29 mouse cellular contexts compared by ENCODE assay signal in the genomic region with DNA sequence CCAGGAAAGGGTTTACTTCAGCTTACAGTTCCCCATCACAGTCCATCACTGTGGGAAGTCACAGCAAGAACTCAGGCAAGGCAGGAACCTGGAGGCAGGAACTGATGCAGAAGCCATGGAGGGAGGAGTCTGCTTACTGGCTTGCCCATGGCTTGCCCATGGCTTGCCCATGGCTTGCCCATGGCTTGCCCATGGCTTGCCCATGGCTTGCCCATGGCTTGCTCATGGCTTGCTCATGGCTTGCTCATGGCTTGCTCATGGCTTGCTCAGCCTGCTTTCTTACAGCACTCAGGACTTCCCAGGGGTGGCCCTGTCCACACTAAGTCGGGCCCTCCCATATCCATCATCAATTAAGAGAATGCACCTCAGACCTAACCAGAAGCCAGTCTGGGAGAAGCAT. TPM values are rescaled to one million over a fixed set of nuclear protein-coding genes. Genes with fewer than 3 reads are reported as not detected.
DNase-seq lines count a peak whose midpoint lies in the region; ATAC-seq and TF ChIP-seq lines count a peak whose summit lies in the region.
"Had no signal": no experiment of that assay in that cellular context is flagged by ENCODE, and none has a peak within 500 bp of the region (broad histone marks: within the 10 kb centered on the region; RNA-seq: fewer than 3 reads in every experiment).

No protein-coding gene starts in this region.

- no peaks in the 10 kb centered on the region for H3K9me3 ChIP-seq in intestine, embryonic 15.5 days
- H3K9me3 ChIP-seq in intestine, postnatal 0 days (ENCODE audit: control insufficient read depth): no peaks in the 10 kb centered on the region
- 0 out of 2 replicates have a peak, but pooled peaks cover 6% of the 10 kb centered on the region for H3K9me3 ChIP-seq in liver, embryonic 12.5 days (replicated peaks)
- H3K9me3 ChIP-seq in liver, embryonic 11.5 days (ENCODE audit: control insufficient read depth, low read length): no peaks in the 10 kb centered on the region; the same call in 1 of the 2 replicates
- peaks cover 5% of the 10 kb centered on the region for H3K9me3 ChIP-seq in stomach, embryonic 16.5 days (replicated peaks; ENCODE audit: control insufficient read depth, low read length)
- H3K9me3 ChIP-seq: heart, embryonic 15.5 days; hindbrain, embryonic 12.5 days; limb, embryonic 15.5 days; midbrain, embryonic 15.5 days; neural tube, embryonic 15.5 days had no signal

- no peak for TF ChIP-seq CTCF in intestine, postnatal 0 days (IDR thresholded peaks at IDR 0.05; ENCODE audit: low read depth)
- no peak for TF ChIP-seq CTCF in embryonic fibroblast, embryonic 13.5 days (IDR thresholded peaks at IDR 0.05; ENCODE audit: borderline replicate concordance, insufficient read depth, low read length)

- no peaks in the 10 kb centered on the region for H3K36me3 ChIP-seq in intestine, embryonic 15.5 days
- H3K36me3 ChIP-seq in intestine, postnatal 0 days (ENCODE audit: control insufficient read depth, insufficient read depth): 0 out of 2 replicates have a peak, but pooled peaks cover 4% of the 10 kb centered on the region
- H3K36me3 ChIP-seq in liver, embryonic 12.5 days: peaks cover 7% of the 10 kb centered on the region; the same call in 1 of the 2 replicates
- H3K36me3 ChIP-seq in liver, embryonic 11.5 days (ENCODE audit: control insufficient read depth, insufficient read depth, low read length): no peaks in the 10 kb centered on the region
- H3K36me3 ChIP-seq in stomach, embryonic 16.5 days (ENCODE audit: control insufficient read depth, insufficient read depth, low read length): 0 out of 2 replicates have a peak, but pooled peaks cover 4% of the 10 kb centered on the region
- H3K36me3 ChIP-seq: heart, embryonic 15.5 days; hindbrain, embryonic 12.5 days; limb, embryonic 15.5 days; midbrain, embryonic 15.5 days; neural tube, embryonic 15.5 days had no signal

- no peak overlapping the region for H3K4me3 ChIP-seq in intestine, embryonic 15.5 days (replicated peaks)
- H3K4me3 ChIP-seq in intestine, postnatal 0 days (ENCODE audit: low read depth, low read length): no peak overlapping the region
- H3K4me3 ChIP-seq in liver, embryonic 12.5 days: no peak overlapping the region
- H3K4me3 ChIP-seq in liver, embryonic 11.5 days (ENCODE audit: low read depth, low read length): no peak overlapping the region
- H3K4me3 ChIP-seq in embryonic fibroblast, embryonic 13.5 days (ENCODE audit: insufficient read depth, low read length): no peak overlapping the region
- H3K4me3 ChIP-seq in stomach, embryonic 16.5 days (replicated peaks; ENCODE audit: low read length): no peak overlapping the region
- H3K4me3 ChIP-seq: forebrain, embryonic 12.5 days; heart, embryonic 15.5 days; hindbrain, embryonic 12.5 days; layer of hippocampus, adult 2 months; left cerebral cortex, adult 2 months; limb, embryonic 15.5 days; midbrain, embryonic 15.5 days; neural tube, embryonic 15.5 days had no signal

- no peak for ATAC-seq in intestine, embryonic 15.5 days
- no peak for ATAC-seq in intestine, postnatal 0 days
- ATAC-seq in liver, embryonic 12.5 days: no peak
- ATAC-seq in liver, embryonic 11.5 days (replicated peaks; ENCODE audit: low FRiP score): no peak
- ATAC-seq in stomach, embryonic 16.5 days (ENCODE audit: insufficient read depth, low FRiP score): no peak
- ATAC-seq: CD4-positive, CD25-positive, alpha-beta regulatory T cell, adult 4 months; forebrain, postnatal 0 days; hindbrain, postnatal 0 days; midbrain, embryonic 15.5 days had no signal

- no peak for TF ChIP-seq POLR2A in embryonic fibroblast, embryonic 13.5 days (IDR thresholded peaks at IDR 0.05; ENCODE audit: low read depth, low read length)

- H3K4me1 ChIP-seq in intestine, embryonic 15.5 days (replicated peaks): 0 out of 2 replicates have a peak, but pooled peaks cover 7% of the 10 kb centered on the region
- H3K4me1 ChIP-seq in intestine, postnatal 0 days (replicated peaks; ENCODE audit: control insufficient read depth, insufficient read depth, low read length): no peaks in the 10 kb centered on the region
- peaks cover 69% of the 10 kb centered on the region for H3K4me1 ChIP-seq in liver, embryonic 12.5 days
- peaks cover 39% of the 10 kb centered on the region for H3K4me1 ChIP-seq in liver, embryonic 11.5 days (replicated peaks; ENCODE audit: control insufficient read depth, insufficient read depth, low read length)
- no peaks in the 10 kb centered on the region for H3K4me1 ChIP-seq in embryonic fibroblast, embryonic 13.5 days (ENCODE audit: control insufficient read depth, insufficient read depth, low read length)
- peaks cover 15% of the 10 kb centered on the region; the same call in 1 of the 2 replicates for H3K4me1 ChIP-seq in stomach, embryonic 16.5 days (ENCODE audit: control insufficient read depth, insufficient read depth, low read length)

- H3K9ac ChIP-seq in intestine, embryonic 15.5 days: no peak overlapping the region
- no peak overlapping the region for H3K9ac ChIP-seq in intestine, postnatal 0 days (ENCODE audit: low read depth, low read length)
- no peak overlapping the region for H3K9ac ChIP-seq in liver, embryonic 12.5 days
- no peak overlapping the region for H3K9ac ChIP-seq in liver, embryonic 11.5 days (ENCODE audit: low read depth, low read length)
- no peak overlapping the region for H3K9ac ChIP-seq in stomach, embryonic 16.5 days (ENCODE audit: low read length)
- H3K9ac ChIP-seq: forebrain, embryonic 12.5 days; forebrain, postnatal 0 days; heart, embryonic 15.5 days; hindbrain, embryonic 12.5 days; limb, embryonic 15.5 days; midbrain, embryonic 15.5 days; neural tube, embryonic 15.5 days had no signal

- 86% methylated on average over 1 of the region's 1 CpGs for WGBS in intestine, embryonic 15.5 days
- WGBS in intestine, postnatal 0 days: 84% methylated on average over 1 of the region's 1 CpGs
- WGBS in liver, embryonic 12.5 days (ENCODE audit: insufficient replicate concordance): 96% methylated on average over 1 of the region's 1 CpGs
- WGBS in liver, embryonic 11.5 days: 94% methylated on average over 1 of the region's 1 CpGs
- WGBS in stomach, embryonic 16.5 days: 100% methylated on average over 1 of the region's 1 CpGs

- intact Hi-C loops in heart, postnatal 10 days (cut with DNase I): no loop called here

- no peaks in the 10 kb centered on the region for H3K27me3 ChIP-seq in intestine, embryonic 15.5 days (replicated peaks)
- no peaks in the 10 kb centered on the region for H3K27me3 ChIP-seq in intestine, postnatal 0 days (replicated peaks; ENCODE audit: control insufficient read depth, insufficient read depth, low read length)
- no peaks in the 10 kb centered on the region for H3K27me3 ChIP-seq in liver, embryonic 12.5 days (replicated peaks)
- H3K27me3 ChIP-seq in liver, embryonic 11.5 days (replicated peaks; ENCODE audit: control insufficient read depth, insufficient read depth, low read length): no peaks in the 10 kb centered on the region
- H3K27me3 ChIP-seq in stomach, embryonic 16.5 days (ENCODE audit: control insufficient read depth, insufficient read depth, low read length): no peaks in the 10 kb centered on the region
- H3K27me3 ChIP-seq: forebrain, embryonic 12.5 days; heart, embryonic 15.5 days; hindbrain, embryonic 12.5 days; limb, embryonic 15.5 days; midbrain, embryonic 15.5 days; neural tube, embryonic 15.5 days had no signal

- H3K4me2 ChIP-seq in intestine, embryonic 15.5 days (replicated peaks): no peak overlapping the region
- H3K4me2 ChIP-seq in intestine, postnatal 0 days (replicated peaks; ENCODE audit: low read depth): no peak overlapping the region
- no peak overlapping the region for H3K4me2 ChIP-seq in liver, embryonic 12.5 days
- no peak overlapping the region for H3K4me2 ChIP-seq in liver, embryonic 11.5 days
- no peak overlapping the region for H3K4me2 ChIP-seq in stomach, embryonic 16.5 days (ENCODE audit: low read depth, low read length)
- H3K4me2 ChIP-seq: forebrain, embryonic 12.5 days; heart, embryonic 15.5 days; hindbrain, embryonic 12.5 days; limb, embryonic 15.5 days; midbrain, embryonic 15.5 days; neural tube, embryonic 15.5 days had no signal

- H3K27ac ChIP-seq in intestine, embryonic 15.5 days: peak overlapping the region; percentile 29; the same call in 1 of the 2 replicates
- no peak overlapping the region for H3K27ac ChIP-seq in intestine, postnatal 0 days (ENCODE audit: low read depth, low read length)
- H3K27ac ChIP-seq in liver, embryonic 12.5 days: peak overlapping the region; percentile 14; the same call in 1 of the 2 replicates
- no peak overlapping the region for H3K27ac ChIP-seq in liver, embryonic 11.5 days (ENCODE audit: low read depth, low read length)
- 0 out of 2 replicates have a peak overlapping the region, but pooled peaks have one; percentile 36 for H3K27ac ChIP-seq in embryonic fibroblast, embryonic 13.5 days (ENCODE audit: insufficient read depth, low read length)
- H3K27ac ChIP-seq in stomach, embryonic 16.5 days (ENCODE audit: low read length): peak overlapping the region; percentile 70; the same call in 1 of the 2 replicates
- H3K27ac ChIP-seq: forebrain, embryonic 12.5 days; heart, embryonic 15.5 days; hindbrain, embryonic 12.5 days; hindbrain, postnatal 0 days; layer of hippocampus, adult 2 months; left cerebral cortex, adult 2 months; macrophage; midbrain, embryonic 15.5 days had no signal

- no peak for DNase-seq in liver, embryonic 11.5 days (ENCODE audit: low spot score)
- no peak for DNase-seq in heart, postnatal 10 days
- DNase-seq: adrenal gland, postnatal 25 days; cerebellum, adult 11-12 months; cerebellum, adult 9-11 months; forebrain, postnatal 0 days; heart, postnatal 36 days; lung, adult 2 months; lung, postnatal 10 days; retina, postnatal 1 day; right cerebral cortex, postnatal 14 days; thymus, adult 2 months; thymus, postnatal 4 days had no signal

RNA-seq across cellular contexts. Expression of gene St3gal3, which starts 58.1 kb away (rescaled TPM):
- polyA plus RNA-seq in intestine, embryonic 15.5 days (2015; fragmentation: Nextera tagmentation; extraction: Ambion mirVana): 7.5 and 8.2 TPM in 2 replicates
- 15.6 and 15.7 TPM in 2 replicates for polyA plus RNA-seq in intestine, postnatal 0 days (2015; fragmentation: Nextera tagmentation; extraction: Ambion mirVana)
- polyA plus RNA-seq in liver, embryonic 12.5 days (2016; fragmentation: Nextera tagmentation; extraction: Ambion mirVana): 2.0 and 2.9 TPM in 2 replicates
- 4.1 and 4.5 TPM in 2 replicates for polyA plus RNA-seq in liver, embryonic 11.5 days (2014; fragmentation: Nextera tagmentation; extraction: Ambion mirVana)
- 21.5 and 30.7 TPM in 2 replicates for polyA plus RNA-seq in embryonic fibroblast, embryonic 13.5 days (2011; ENCODE audit: insufficient read length, low read depth, missing spikeins)
- 5.2 TPM in 2 replicates for polyA plus RNA-seq in stomach, embryonic 16.5 days (2015; fragmentation: Nextera tagmentation; extraction: Ambion mirVana)
- 10 to 100 TPM; 31.1 to 31.5 TPM for total RNA-seq in heart, postnatal 10 days (2021)

Comparison
In these comparisons a context has a peak if more than half of its experiments do, and no peak if none do; other contexts are left out.
1. H3K27ac ChIP-seq: peak in intestine, embryonic 15.5 days (single experiment), liver, embryonic 12.5 days (single experiment), embryonic fibroblast, embryonic 13.5 days (single experiment) and stomach, embryonic 16.5 days (single experiment); none in intestine, postnatal 0 days (single experiment) and liver, embryonic 11.5 days (single experiment).